Mouse (Mus musculus): ENCODE results near the gene Efhd1. TPM values are rescaled to one million over a fixed set of nuclear protein-coding genes. Genes with fewer than 3 reads are reported as not detected.
A peak's percentile ranks its signal among the peaks of the same experiment; 100 is the strongest.

Gene Efhd1
- polyA plus RNA-seq, 1 experiment from 2014 or later: 1.3 TPM

DNA sequence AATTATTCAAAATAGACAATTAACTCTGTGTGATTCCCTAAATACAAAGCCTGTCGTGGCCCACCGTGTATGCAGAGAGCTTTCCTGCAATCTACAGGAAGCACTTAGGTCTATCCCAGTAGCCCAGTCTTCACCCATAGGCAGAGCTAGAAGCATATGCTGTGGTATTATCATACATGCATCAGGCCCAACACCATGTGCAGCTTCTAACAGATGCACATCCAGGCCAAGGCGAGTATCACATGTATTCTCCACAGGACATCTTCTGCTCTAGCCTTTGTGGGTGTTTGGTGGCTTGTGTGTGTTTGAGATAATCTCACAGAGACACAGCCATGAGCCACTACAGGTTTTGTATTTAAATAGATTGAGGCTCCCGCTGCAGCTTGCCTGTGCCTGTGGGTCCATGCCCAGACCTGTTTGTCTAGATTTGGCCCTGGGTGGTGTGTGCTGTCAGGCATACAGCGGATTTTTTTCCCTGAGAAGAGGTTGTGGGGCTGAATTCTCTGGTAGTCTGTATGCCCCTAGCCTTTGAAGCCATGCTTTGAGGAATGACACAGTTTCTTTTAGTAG lies 12.0 kb upstream of the Efhd1 start:
- no peaks in the 10 kb centered on the region for H3K9me3 ChIP-seq
- no peak overlapping the region for H3K9ac ChIP-seq
- 64% methylated on average over 5 of the region's 5 CpGs for WGBS

DNA sequence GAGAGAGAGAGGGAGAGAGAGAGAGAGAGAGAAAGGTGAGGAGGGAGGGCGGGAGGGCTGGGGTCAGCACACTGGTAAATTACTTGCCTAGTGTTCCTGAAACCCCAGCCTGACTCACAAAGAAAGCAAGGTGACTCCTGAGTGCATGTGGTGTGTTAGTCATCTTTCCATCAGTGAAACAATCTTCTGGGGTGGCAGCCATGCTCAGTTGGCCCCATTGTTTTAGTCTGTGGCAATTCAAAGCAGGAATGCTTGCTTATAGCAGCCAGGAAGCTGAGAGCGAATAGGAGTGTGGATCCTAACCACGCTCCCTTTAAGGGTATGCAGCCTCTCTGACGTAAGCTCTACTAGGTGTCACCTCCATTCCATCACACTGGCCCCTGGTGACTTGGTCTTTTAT lies 9.0 kb upstream of the Efhd1 start:
- Histone ChIP-seq H3K9ac (no peak overlapping the region), H3K4me1 (replicated peaks) (no peaks in the 10 kb centered on the region), H3K27ac (no peak overlapping the region), H3K4me2 (no peak overlapping the region), H3K9me3 (no peaks in the 10 kb centered on the region), H3K36me3 (no peaks in the 10 kb centered on the region), H3K4me3 (no peak overlapping the region), H3K27me3 (peaks cover 27% of the 10 kb centered on the region)
- ATAC-seq (ENCODE audit: low FRiP score): no peak
- WGBS: 66% methylated on average over 4 of the region's 4 CpGs

More for the DNA sequence above, 12.0 kb upstream of the Efhd1 start:
- no peaks in the 10 kb centered on the region for H3K27me3 ChIP-seq
- H3K27ac ChIP-seq: no peak overlapping the region
- H3K4me3 ChIP-seq: no peak overlapping the region
- no peaks in the 10 kb centered on the region for H3K36me3 ChIP-seq
- ATAC-seq (ENCODE audit: low FRiP score): no peak
- no peaks in the 10 kb centered on the region for H3K4me1 ChIP-seq (replicated peaks)
- H3K4me2 ChIP-seq: no peak overlapping the region

DNA sequence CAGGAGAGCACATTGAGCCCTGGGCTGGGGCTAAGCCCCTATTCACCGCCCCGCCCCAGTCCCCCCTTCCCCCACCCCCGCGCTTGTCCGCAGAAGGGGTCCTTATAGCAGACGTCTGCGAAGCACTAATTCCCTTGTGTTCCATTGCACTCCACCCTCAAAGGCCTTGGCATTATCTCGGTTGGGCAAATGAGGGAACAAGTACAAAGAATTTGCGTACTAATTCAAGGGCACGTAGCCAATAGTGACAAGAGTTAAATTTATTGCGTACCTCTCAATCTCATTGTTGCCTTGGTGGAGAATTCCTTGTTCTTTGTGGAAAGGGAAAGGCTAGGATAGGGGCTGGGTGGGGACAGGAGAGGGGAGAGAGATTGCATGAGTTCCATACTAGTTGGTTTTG lies 6.5 kb upstream of the Efhd1 start:
- no peak overlapping the region for H3K9ac ChIP-seq
- H3K27ac ChIP-seq: no peak overlapping the region
- no peak overlapping the region for H3K4me2 ChIP-seq
- H3K4me1 ChIP-seq (replicated peaks): no peaks in the 10 kb centered on the region
- no peaks in the 10 kb centered on the region for H3K9me3 ChIP-seq
- no peak overlapping the region for H3K4me3 ChIP-seq
- WGBS: 19% methylated on average over 11 of the region's 11 CpGs
- H3K36me3 ChIP-seq: no peaks in the 10 kb centered on the region
- H3K27me3 ChIP-seq: peaks cover 51% of the 10 kb centered on the region
- ATAC-seq (ENCODE audit: low FRiP score): no peak

DNA sequence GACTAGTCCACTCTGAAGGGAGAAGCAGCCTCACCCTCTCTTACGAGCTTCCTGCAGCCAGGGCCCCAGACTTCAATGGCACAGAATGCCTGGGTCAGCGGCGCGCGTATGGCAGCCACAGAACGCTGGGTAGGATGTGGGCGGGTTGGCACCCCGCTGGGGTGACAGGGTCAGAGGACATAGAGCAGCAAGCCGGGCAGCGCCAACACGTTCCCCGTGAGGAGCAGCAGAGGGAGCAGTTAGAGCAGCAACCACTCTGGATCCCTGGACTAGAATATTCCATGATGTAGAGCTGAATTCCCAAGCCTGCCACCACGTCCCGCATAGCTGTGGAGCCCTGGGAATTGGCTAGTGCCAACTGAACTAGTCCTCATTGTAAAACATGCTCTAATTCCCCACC lies 5.7 kb upstream of the Efhd1 start:
- Histone ChIP-seq H3K4me2 (no peak overlapping the region), H3K4me3 (no peak overlapping the region), H3K9ac (no peak overlapping the region), H3K9me3 (no peaks in the 10 kb centered on the region), H3K27ac (no peak overlapping the region), H3K36me3 (no peaks in the 10 kb centered on the region), H3K4me1 (replicated peaks) (peaks cover 5% of the 10 kb centered on the region), H3K27me3 (peaks cover 59% of the 10 kb centered on the region)
- WGBS: 12% methylated on average over 14 of the region's 14 CpGs
- ATAC-seq (ENCODE audit: low FRiP score): no peak

DNA sequence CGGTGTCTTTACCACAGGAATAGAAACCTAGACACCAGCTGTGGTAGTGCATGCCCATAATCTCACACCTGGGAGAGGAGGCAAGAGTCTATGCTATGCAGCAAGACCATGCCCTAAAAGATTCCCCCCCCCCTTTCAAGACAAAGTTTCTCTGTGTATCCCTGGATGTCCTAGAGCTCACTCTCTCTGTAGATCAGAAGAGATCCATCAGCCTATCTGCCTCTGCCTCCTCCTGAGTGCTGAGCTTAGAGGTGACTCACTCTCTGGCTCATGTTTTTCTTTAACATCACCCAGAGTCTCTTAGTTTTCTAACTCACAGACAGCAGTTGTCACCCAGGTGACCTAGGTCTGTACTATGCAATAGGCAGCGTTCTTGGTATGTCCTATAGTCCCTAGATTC lies 4.8 kb upstream of the Efhd1 start:
- Histone ChIP-seq H3K9ac (no peak overlapping the region), H3K4me3 (no peak overlapping the region), H3K36me3 (no peaks in the 10 kb centered on the region), H3K9me3 (no peaks in the 10 kb centered on the region), H3K27ac (no peak overlapping the region), H3K4me1 (replicated peaks) (peaks cover 13% of the 10 kb centered on the region), H3K27me3 (peaks cover 67% of the 10 kb centered on the region), H3K4me2 (no peak overlapping the region)
- ATAC-seq (ENCODE audit: low FRiP score): no peak
- WGBS: 84% methylated on average over 2 of the region's 2 CpGs

DNA sequence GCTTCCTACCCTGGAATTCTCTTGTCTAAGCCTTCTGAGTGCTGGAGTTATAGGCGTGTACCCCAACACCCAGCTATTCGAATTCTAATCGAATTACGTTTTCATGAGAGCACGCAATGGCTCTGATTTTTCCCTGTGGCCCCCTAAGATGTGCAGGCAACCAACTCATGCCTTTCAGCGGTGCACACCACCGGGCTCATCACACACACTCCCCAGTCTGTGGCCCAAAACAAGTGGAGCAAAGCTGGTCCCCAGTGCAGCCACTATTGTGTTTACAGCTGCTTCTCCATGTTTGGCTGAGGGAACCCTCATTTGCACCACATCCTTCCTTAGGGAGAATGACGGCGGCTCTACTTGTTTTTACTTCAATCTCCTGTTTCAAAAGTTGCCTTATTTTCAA lies 906 bp upstream of the Efhd1 start:
- peak overlapping the region; percentile 96; the same call in 1 of the 2 replicates for H3K4me2 ChIP-seq
- ATAC-seq (ENCODE audit: low FRiP score): no peak
- WGBS: 1% methylated on average over 9 of the region's 9 CpGs
- peaks cover 93% of the 10 kb centered on the region for H3K27me3 ChIP-seq
- H3K9ac ChIP-seq: no peak overlapping the region
- no peak overlapping the region for H3K4me3 ChIP-seq
- H3K27ac ChIP-seq: no peak overlapping the region
- peaks cover 30% of the 10 kb centered on the region for H3K4me1 ChIP-seq (replicated peaks)
- no peaks in the 10 kb centered on the region for H3K36me3 ChIP-seq
- H3K9me3 ChIP-seq: no peaks in the 10 kb centered on the region

DNA sequence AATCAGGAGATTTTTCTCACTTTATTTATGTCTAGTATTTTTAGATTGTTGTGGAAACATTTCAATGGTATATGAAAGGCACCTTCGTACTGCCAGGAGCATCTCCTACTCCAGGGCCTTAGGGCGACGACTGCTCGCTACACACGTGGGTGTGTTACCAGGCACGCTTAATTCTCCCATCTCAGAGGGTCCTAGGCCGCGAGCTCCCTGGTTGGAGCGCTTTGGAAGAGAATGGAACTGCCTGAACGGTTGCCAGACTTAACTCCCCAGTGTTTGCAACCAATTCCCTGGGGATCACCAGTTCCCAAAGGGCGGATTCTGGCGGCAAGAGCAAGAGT lies 398 bp upstream of the Efhd1 start:
- peak; percentile 68; the same call in 1 of the 2 replicates for ATAC-seq (ENCODE audit: low FRiP score)

DNA sequence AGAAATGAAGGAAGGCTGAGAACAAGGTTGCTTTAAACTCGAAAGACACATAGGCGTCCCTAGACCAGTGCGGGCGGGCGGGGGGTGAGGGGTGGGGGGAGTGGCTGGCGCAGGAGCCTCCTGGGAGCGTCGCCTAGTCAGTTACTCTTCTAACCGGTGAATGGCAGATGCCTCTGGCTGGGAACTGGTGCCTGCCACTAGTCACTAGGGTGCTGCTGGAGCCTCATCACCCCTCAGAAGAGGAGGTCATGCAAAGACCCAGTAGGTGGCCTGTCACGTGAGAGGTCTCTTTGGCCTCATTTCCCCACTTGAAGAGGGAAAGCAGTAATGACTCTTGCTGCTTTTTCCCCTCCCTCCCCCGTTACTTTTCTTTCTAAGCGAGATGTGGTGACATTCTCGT lies 1.0 kb downstream of the Efhd1 start:
- WGBS: under 1% methylated on average over 13 of the region's 13 CpGs
- H3K36me3 ChIP-seq: no peaks in the 10 kb centered on the region
- H3K4me2 ChIP-seq: peak overlapping the region; percentile 96
- no peak for ATAC-seq (ENCODE audit: low FRiP score)
- H3K4me3 ChIP-seq: peak overlapping the region; percentile 50
- peaks cover 95% of the 10 kb centered on the region for H3K27me3 ChIP-seq
- H3K9me3 ChIP-seq: no peaks in the 10 kb centered on the region
- no peak overlapping the region for H3K9ac ChIP-seq
- peaks cover 32% of the 10 kb centered on the region for H3K4me1 ChIP-seq (replicated peaks)
- no peak overlapping the region for H3K27ac ChIP-seq

More for the DNA sequence above, 398 bp upstream of the Efhd1 start:
- Histone ChIP-seq H3K9me3 (no peaks in the 10 kb centered on the region), H3K36me3 (no peaks in the 10 kb centered on the region), H3K4me2 (peak overlapping the region; percentile 96), H3K27ac (no peak overlapping the region), H3K4me3 (peak overlapping the region; percentile 50), H3K27me3 (peaks cover 94% of the 10 kb centered on the region), H3K9ac (peak overlapping the region; percentile 73), H3K4me1 (replicated peaks) (peaks cover 30% of the 10 kb centered on the region)
- WGBS: under 1% methylated on average over 12 of the region's 12 CpGs

DNA sequence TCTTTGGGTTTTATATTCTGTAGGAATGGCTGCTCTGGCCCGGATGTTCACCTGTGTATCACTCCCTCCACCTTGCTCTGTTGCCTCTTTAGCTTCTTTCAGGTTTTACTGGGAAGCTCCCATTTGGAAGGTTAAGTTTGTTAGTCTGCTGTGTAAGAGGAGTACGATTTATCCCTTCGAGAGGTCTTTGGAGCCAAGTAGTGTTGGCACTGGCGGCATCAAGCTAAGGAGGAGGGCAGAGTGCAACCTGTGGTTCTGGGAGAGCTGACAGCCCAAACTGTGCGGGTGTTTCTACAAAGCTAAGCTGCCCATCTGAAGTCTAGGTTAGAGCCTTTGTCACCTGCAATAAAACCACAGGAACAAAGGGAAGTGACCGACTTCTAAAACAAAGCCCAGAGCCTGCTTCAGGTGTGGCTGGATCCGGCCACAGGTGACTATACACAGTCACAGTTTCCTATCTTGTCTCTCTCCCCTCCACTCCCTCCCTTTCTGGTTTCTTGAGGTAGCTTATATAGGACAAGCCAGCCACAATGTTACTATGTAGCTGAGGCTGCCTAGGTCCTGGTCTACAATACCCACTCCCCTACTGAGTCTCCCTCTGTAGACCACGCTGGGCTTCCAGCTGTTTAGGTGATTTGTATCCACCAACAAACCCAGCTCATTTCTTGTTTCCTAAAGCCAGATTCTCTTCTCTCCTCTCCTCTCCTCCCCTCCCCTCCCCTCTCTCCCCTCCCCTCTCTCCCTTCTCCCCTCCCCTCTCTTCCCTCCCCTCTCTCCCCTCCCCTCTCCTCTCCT lies 2.3 kb downstream of the Efhd1 start:
- peaks cover 87% of the 10 kb centered on the region for H3K27me3 ChIP-seq
- peaks cover 45% of the 10 kb centered on the region for H3K4me1 ChIP-seq (replicated peaks)
- no peak overlapping the region for H3K4me3 ChIP-seq
- no peak overlapping the region for H3K4me2 ChIP-seq
- no peak for ATAC-seq (ENCODE audit: low FRiP score)
- H3K36me3 ChIP-seq: no peaks in the 10 kb centered on the region
- H3K27ac ChIP-seq: no peak overlapping the region
- WGBS: 28% methylated on average over 8 of the region's 8 CpGs
- no peak overlapping the region for H3K9ac ChIP-seq
- H3K9me3 ChIP-seq: no peaks in the 10 kb centered on the region

DNA sequence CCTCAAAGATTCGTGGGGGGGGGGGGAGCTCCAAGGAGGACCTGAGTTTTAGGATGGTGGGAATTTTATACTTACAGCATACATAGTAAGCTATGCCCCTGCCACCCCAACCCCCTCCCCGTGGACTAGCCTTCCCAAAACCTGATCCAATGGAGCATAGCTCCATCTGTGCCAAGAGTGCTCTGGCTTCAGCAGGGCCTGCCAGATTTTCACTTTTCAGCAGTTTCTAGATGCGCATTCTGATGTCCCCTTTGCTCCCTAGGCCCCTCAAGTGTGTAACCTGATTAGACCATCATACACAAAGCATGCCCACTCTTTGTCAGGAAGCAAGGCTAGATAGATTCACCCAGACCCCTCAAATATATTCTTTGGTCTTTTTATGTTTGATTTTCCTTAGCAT lies 6.0 kb downstream of the Efhd1 start:
- H3K4me3 ChIP-seq: no peak overlapping the region
- H3K27me3 ChIP-seq: peaks cover 58% of the 10 kb centered on the region
- H3K9ac ChIP-seq: 0 out of 2 replicates have a peak overlapping the region, but pooled peaks have one; percentile 13
- WGBS: 18% methylated on average over 3 of the region's 3 CpGs
- no peak overlapping the region for H3K4me2 ChIP-seq
- H3K27ac ChIP-seq: no peak overlapping the region
- ATAC-seq (ENCODE audit: low FRiP score): no peak
- no peaks in the 10 kb centered on the region for H3K9me3 ChIP-seq
- peaks cover 33% of the 10 kb centered on the region for H3K4me1 ChIP-seq (replicated peaks)
- H3K36me3 ChIP-seq: no peaks in the 10 kb centered on the region

DNA sequence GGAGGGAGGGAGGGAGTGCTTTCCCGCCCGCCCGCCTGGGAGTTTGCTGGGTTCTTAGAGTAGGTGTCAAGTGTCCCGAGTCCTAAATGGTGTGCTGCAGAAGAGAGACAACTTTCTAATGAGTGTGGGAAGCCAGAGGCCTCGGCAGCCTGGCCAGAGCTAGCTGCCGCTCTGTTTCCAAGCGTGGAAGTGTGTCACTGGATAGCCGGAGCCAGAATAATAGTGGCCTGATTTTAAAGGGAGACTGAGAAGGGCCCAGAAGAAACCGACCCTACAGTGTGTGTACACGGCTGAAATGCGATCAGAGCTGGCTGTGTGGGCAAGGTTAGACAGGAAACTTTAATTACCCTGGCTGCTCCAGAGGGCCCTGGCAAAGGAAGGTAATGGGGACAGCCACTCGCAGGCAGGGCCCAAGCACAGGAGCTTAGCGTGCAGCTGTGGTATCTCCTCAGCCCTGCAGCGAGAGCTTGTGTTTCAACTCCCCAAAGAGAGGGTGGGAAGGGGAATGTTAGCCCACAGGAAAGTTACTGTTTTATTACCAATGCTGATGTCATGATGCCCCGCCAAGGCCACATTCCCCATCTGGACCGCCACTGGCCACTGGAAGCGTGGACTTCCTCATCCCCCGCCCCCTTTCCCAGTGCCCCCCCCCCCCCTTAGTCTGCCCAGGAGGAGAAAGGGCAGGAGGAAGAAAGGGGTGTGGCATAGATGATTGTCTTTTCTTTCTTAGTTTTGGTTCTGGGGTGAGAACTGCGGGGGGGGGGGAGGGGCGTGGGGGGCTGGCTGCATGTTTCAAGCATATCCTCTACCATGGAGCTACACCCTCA lies 6.7 kb downstream of the Efhd1 start:
- no peaks in the 10 kb centered on the region for H3K36me3 ChIP-seq
- peak overlapping the region; percentile 13; the same call in 1 of the 2 replicates for H3K9ac ChIP-seq
- no peak overlapping the region for H3K4me3 ChIP-seq
- peak overlapping the region; percentile 17; the same call in 1 of the 2 replicates for H3K4me2 ChIP-seq
- peaks cover 27% of the 10 kb centered on the region for H3K4me1 ChIP-seq (replicated peaks)
- no peak for ATAC-seq (ENCODE audit: low FRiP score)
- 0 out of 2 replicates have a peak overlapping the region, but pooled peaks have one; percentile 44 for H3K27ac ChIP-seq
- no peaks in the 10 kb centered on the region for H3K9me3 ChIP-seq
- 10% methylated on average over 20 of the region's 20 CpGs for WGBS
- H3K27me3 ChIP-seq: peaks cover 51% of the 10 kb centered on the region

DNA sequence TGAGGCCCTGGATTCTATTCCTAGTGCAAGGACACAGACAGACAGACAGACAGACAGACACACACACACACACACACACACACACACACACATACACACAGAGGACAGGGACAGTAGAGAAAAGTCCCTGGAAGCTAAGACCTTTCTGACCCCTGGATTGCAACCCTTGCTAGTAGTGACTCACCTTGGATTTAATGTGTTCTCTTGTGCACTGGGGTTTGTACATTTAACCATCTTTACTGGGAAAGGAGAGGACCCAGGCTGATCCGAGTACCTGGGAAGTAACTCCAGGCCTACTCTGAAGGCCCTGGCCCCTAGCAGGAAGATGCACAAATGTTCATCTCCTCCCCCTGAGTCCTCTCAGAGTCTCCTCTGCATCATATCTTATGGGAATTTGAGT lies 7.4 kb downstream of the Efhd1 start:
- peaks cover 44% of the 10 kb centered on the region for H3K27me3 ChIP-seq
- 82% methylated on average over 1 of the region's 1 CpGs for WGBS
- ATAC-seq (ENCODE audit: low FRiP score): no peak

More for the DNA sequence above, 7.4 kb downstream of the Efhd1 start:
- no peak overlapping the region for H3K9ac ChIP-seq
- no peak overlapping the region for H3K4me3 ChIP-seq
- peaks cover 25% of the 10 kb centered on the region for H3K4me1 ChIP-seq (replicated peaks)
- H3K36me3 ChIP-seq: no peaks in the 10 kb centered on the region
- no peaks in the 10 kb centered on the region for H3K9me3 ChIP-seq
- H3K4me2 ChIP-seq: no peak overlapping the region
- H3K27ac ChIP-seq: no peak overlapping the region

All from hindbrain, embryonic 13.5 days (tissue).